Mouse (Mus musculus) limb, embryonic 11.5 days (tissue): ENCODE data around the gene Iqsec3. TPM values are rescaled to one million over a fixed set of nuclear protein-coding genes. Genes with fewer than 3 reads are reported as not detected.

ENCODE experiments used
- ATAC-seq: fragments of 200-750 bp; cut with Nextera tagmentation; 2 replicates; pipeline ENCODE4 v1.8.0; 2017; ENCODE audit warnings: low read depth; ENCODE audit not compliant: insufficient number of reproducible peaks, low FRiP score, low TSS enrichment
- DNase-seq: peaks from one replicate; pipeline ENCODE4 v3.0.0-alpha.2; 2015; ENCODE audit warnings: low spot score
- H3K27ac ChIP-seq: fragments of 300-500 bp; sonication (generic); replicated peaks from 2 replicates; pipeline ENCODE4 v1.5.1; 2014; ENCODE audit warnings: low read depth, mild to moderate bottlenecking, low read length
- H3K27me3 ChIP-seq: fragments of 300-500 bp; sonication (generic); 2 replicates; pipeline ENCODE4 v1.6.1; 2014; ENCODE audit warnings: mild to moderate bottlenecking, low read length, mixed read lengths; ENCODE audit not compliant: control insufficient read depth, insufficient read depth
- H3K36me3 ChIP-seq: fragments of 300-500 bp; sonication (generic); 2 replicates; pipeline ENCODE4 v1.6.1; 2014; ENCODE audit warnings: mild to moderate bottlenecking, low read length, moderate library complexity, mixed read lengths; ENCODE audit not compliant: control insufficient read depth, insufficient read depth
- H3K4me1 ChIP-seq: fragments of 300-500 bp; sonication (generic); 2 replicates; pipeline ENCODE4 v1.6.1; 2014; ENCODE audit warnings: low read length, mixed read lengths; ENCODE audit not compliant: control insufficient read depth, insufficient read depth
- H3K4me2 ChIP-seq: fragments of 300-500 bp; sonication (generic); 2 replicates; pipeline ENCODE4 v1.6.1; 2014; ENCODE audit warnings: low read depth, mild to moderate bottlenecking, moderate library complexity; ENCODE audit not compliant: severe bottlenecking
- H3K4me3 ChIP-seq: fragments of 300-500 bp; sonication (generic); 2 replicates; pipeline ENCODE4 v1.5.1; 2014; ENCODE audit warnings: low read depth, low read length
- H3K9ac ChIP-seq: fragments of 300-500 bp; sonication (generic); 2 replicates; pipeline ENCODE4 v1.6.1; 2014; ENCODE audit warnings: mild to moderate bottlenecking, low read length
- H3K9me3 ChIP-seq: fragments of 300-500 bp; sonication (generic); 2 replicates; pipeline ENCODE4 v1.6.1; 2016; ENCODE audit warnings: low read length; ENCODE audit not compliant: control insufficient read depth
- WGBS: fragments of 180-500 bp; shearing (Covaris S2); extraction: QIAGEN DNeasy Blood & Tissue Kit; methylation state at CpG from one replicate; pipeline ENCODE4 v1.1.7; 2014; 5-methylcytosine and 5-hydroxymethylcytosine counted together
- polyA plus RNA-seq: library from polyadenylated mRNA; unstranded; fragments of >200 nt; fragmentation: Nextera tagmentation; extraction: Ambion mirVana; gene quantifications from 2 replicates; pipeline ENCODE4 v1.2.1, GENCODE M21; 2014

The Iqsec3 gene
- polyA plus RNA-seq, 1 experiment from 2014 or later = 0.07 TPM

DNA sequence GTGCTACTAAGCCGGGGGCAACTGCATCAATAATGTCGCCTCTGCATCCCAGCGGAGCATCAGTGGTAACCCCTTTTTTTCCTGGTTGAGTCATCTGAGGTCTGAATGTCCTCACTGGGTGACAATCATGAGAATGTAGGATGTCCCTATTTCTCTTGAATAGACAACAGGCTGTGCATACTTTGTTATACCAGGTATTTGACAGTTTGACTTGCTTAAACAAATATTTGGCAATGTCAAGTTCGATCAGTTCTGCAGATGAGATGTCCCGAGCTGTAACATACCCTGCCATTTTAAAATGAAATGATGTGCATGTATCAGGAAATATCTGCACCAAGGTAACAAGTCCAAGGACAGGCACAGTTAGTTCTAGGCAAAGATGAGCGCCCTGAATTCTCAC is 72.3 kb downstream of the Iqsec3 start:
- Histone ChIP-seq H3K27me3 (no peaks in the 10 kb centered on the region), H3K36me3 (no peaks in the 10 kb centered on the region), H3K4me1 (no peaks in the 10 kb centered on the region), H3K9ac (no peak overlapping the region), H3K4me2 (no peak overlapping the region), H3K4me3 (no peak overlapping the region), H3K27ac (no peak overlapping the region), H3K9me3 (no peaks in the 10 kb centered on the region)
- ATAC-seq (no peak), DNase-seq (no peak)
- WGBS = 90% methylated on average over 6 of the region's 6 CpGs

DNA sequence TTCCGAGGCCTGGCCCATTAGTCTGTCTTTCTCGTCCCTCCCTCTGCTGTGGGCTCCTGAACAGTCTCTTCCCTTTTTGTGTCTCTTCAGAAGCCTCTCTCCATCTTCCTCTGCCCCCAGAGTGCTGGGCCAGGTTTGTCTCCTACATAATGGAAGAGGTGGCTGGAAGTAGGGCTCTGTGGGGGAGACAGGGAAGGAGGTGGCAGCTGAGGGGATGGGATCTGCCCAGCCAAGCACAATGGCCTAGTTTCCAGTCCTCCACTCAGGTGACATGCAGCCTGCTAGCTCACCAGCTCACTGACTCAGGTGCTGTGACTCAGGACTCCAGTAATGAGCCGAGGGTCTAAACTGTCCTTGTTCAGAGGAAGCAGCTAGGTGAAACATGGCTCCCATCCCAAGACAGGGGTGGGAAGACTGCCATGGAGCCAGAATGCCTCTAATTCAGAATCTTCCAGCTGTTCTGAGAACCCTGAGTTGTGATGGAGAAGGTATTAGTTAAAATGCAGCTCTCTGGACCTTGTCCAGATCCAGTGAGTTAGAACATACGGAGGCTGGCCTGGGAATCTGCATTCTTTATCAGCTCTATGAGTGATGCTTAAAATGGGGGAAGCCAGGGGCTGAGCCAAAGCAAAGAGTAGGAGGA is 80.7 kb downstream of the Iqsec3 start:
- Histone ChIP-seq H3K4me1 (no peaks in the 10 kb centered on the region), H3K4me3 (no peak overlapping the region), H3K27me3 (no peaks in the 10 kb centered on the region), H3K27ac (no peak overlapping the region), H3K36me3 (no peaks in the 10 kb centered on the region), H3K9ac (no peak overlapping the region), H3K9me3 (no peaks in the 10 kb centered on the region; the same call in 1 of the 2 replicates), H3K4me2 (no peak overlapping the region)
- no peak for DNase-seq
- no peak for ATAC-seq
- 85% methylated on average over 4 of the region's 4 CpGs for WGBS

DNA sequence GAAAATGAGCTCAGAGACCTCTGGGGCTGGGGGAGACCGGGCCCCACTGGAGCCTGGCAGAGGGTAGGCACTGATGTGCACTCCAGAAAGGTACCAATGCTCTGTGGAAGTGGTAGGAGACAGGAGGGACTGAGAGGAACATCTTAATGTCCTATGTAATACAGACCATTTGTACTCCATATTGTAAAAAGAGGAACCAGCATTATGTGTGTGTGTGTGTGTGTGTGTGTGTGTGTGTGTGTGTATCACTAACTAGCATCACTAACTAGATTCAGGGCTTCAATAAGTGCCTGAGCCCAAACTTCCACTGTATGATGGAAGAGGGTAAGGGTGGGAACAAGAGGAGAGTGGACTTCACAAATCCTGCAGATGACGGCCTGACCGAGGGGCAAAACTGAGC is 88.1 kb downstream of the Iqsec3 start:
- no peak for ATAC-seq
- DNase-seq = no peak
- Histone ChIP-seq H3K27ac (no peak overlapping the region), H3K4me1 (no peaks in the 10 kb centered on the region), H3K4me2 (no peak overlapping the region), H3K4me3 (no peak overlapping the region), H3K36me3 (no peaks in the 10 kb centered on the region), H3K27me3 (no peaks in the 10 kb centered on the region), H3K9me3 (no peaks in the 10 kb centered on the region), H3K9ac (no peak overlapping the region)
- WGBS = 83% methylated on average over 3 of the region's 3 CpGs

DNA sequence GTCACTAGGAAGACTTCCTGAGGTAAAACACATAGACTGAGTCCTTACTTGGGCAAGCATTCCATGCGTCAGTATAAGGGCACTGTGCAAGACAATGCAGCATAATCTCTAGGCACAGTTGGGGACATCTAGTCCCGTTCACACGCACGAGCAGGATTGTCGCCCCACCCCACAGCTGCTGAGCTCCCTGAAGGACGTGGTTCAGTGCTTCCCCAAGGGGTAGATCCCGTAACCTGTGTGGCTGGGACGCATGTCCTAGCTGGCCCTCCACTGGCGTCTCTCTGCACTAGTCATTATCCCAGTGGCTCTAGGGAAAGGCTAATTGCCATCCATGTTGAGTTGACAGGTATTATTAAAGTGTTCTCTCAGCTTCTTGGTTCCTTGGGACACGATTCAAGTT is 91.4 kb downstream of the Iqsec3 start:
- Histone ChIP-seq H3K27ac (no peak overlapping the region), H3K27me3 (no peaks in the 10 kb centered on the region), H3K4me1 (no peaks in the 10 kb centered on the region), H3K4me3 (no peak overlapping the region), H3K4me2 (no peak overlapping the region), H3K36me3 (no peaks in the 10 kb centered on the region), H3K9me3 (no peaks in the 10 kb centered on the region), H3K9ac (no peak overlapping the region)
- DNase-seq (no peak), ATAC-seq (no peak)
- 58% methylated on average over 10 of the region's 10 CpGs for WGBS

DNA sequence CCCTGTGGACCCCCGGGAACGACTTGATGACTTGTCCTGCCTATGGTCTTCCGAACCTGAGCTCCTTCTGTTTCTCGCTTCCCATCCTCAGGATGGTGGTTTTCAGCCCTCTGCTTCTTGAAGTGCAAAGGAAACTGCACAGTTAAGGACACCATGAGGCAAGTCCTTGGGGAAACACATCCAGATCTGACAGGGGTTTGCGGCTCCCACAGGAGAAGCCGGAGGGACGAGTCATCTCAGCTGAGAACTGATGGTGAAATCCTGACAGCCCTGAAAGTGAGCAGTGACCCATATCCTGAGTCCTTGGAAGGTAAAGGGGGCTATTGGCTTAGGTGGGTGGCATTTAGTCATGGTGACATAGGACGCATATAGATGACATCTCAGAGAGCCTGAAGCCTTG is 92.9 kb downstream of the Iqsec3 start:
- H3K27me3 ChIP-seq = no peaks in the 10 kb centered on the region
- no peak overlapping the region for H3K27ac ChIP-seq
- H3K9me3 ChIP-seq = no peaks in the 10 kb centered on the region
- 79% methylated on average over 8 of the region's 8 CpGs for WGBS
- no peak overlapping the region for H3K9ac ChIP-seq
- no peaks in the 10 kb centered on the region for H3K36me3 ChIP-seq
- ATAC-seq (no peak), DNase-seq (no peak)
- no peak overlapping the region for H3K4me2 ChIP-seq
- H3K4me3 ChIP-seq = no peak overlapping the region
- no peaks in the 10 kb centered on the region for H3K4me1 ChIP-seq

DNA sequence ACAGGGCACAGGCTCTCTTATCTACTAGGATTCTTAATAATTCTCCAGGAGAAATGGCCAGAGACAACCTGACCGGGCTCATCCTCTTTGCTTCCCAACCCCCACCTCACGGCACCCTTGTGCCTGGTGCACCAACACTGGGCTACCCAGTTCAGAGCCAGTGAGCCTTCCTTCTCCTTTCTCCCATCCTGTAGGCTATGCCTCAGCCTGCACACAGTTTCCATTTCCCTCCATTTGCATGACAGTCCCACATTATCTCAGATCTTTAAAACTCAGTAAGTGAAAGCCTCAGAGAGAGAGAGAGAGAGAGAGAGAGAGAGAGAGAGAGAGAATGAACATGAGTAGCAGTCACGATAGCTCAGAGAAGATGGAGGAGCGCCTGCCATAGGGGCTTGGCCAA is 95.2 kb downstream of the Iqsec3 start:
- 60% methylated on average over 4 of the region's 4 CpGs for WGBS
- Histone ChIP-seq H3K4me3 (no peak overlapping the region), H3K4me1 (no peaks in the 10 kb centered on the region), H3K27ac (no peak overlapping the region), H3K9ac (no peak overlapping the region), H3K36me3 (no peaks in the 10 kb centered on the region), H3K27me3 (no peaks in the 10 kb centered on the region), H3K4me2 (no peak overlapping the region), H3K9me3 (no peaks in the 10 kb centered on the region)
- no peak for DNase-seq
- no peak for ATAC-seq

DNA sequence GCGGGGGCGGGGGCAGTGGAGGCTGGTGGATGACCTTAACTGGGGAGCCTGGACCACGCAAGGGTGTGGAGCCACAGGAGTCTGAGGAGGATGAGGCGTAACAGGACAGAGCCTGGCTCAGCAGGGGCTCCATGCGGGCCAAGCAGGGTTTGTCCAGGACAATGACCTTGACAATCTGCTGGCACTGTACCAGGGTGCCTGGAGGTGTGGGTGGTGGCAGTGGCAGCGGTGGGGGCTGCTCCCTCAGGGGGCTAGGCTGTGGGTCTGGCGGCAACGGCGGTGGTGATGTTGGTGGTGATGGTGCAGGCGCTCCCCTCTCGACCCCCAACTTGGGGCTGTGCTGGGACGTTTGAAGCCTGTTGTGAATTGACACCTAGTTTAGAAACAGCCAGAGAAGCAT is 97.3 kb downstream of the Iqsec3 start:
- Histone ChIP-seq H3K27ac (no peak overlapping the region), H3K4me1 (no peaks in the 10 kb centered on the region), H3K27me3 (no peaks in the 10 kb centered on the region), H3K9me3 (no peaks in the 10 kb centered on the region), H3K4me2 (no peak overlapping the region), H3K4me3 (no peak overlapping the region), H3K36me3 (no peaks in the 10 kb centered on the region), H3K9ac (no peak overlapping the region)
- no peak for ATAC-seq
- WGBS = 56% methylated on average over 12 of the region's 12 CpGs
- no peak for DNase-seq

DNA sequence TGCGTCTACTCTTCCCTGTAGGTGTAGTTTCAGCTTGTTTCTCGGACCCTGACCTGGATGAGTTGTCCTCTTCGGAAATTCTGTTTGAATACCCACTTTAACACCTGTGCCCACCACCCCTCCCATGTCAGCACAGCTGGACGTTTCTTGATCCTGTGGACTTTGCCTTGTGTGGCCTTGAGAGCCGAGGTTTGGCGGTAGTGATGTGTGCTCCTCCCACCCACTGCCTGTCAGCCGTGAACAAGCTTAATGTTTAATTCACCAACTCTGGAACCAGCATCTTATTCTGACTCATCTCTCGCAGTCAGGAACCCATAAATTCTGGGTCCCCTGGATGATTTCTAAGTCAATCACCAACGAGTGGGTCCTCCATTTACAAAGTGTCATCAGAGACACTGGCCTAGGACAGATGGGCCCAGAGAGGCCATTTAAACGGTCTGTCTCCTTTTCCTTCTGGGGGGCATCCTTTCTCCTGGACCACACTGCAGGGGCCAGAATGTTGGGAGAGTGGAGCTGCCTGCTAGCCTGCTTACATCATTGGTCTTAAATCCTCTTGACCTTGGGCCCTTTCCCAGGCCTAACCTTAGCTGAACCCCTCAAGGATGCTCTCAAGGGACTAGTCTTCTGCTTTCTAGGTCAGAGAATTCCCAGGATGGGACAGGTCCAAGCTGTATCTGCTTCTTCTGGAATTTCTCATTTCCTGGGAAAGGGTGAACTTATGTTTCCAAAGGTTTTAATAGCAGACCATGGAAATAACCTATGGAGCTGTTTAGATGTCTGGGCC is 102.1 kb downstream of the Iqsec3 start:
- DNase-seq = no peak
- no peak overlapping the region for H3K27ac ChIP-seq
- H3K4me1 ChIP-seq = no peaks in the 10 kb centered on the region
- H3K9me3 ChIP-seq = no peaks in the 10 kb centered on the region
- H3K27me3 ChIP-seq = no peaks in the 10 kb centered on the region
- H3K36me3 ChIP-seq = no peaks in the 10 kb centered on the region
- H3K4me2 ChIP-seq = no peak overlapping the region
- 80% methylated on average over 10 of the region's 10 CpGs for WGBS
- ATAC-seq = no peak
- H3K9ac ChIP-seq = no peak overlapping the region
- H3K4me3 ChIP-seq = no peak overlapping the region
